Comparison of ENCODE assay signal across 8 mouse cellular contexts in the genomic region with DNA sequence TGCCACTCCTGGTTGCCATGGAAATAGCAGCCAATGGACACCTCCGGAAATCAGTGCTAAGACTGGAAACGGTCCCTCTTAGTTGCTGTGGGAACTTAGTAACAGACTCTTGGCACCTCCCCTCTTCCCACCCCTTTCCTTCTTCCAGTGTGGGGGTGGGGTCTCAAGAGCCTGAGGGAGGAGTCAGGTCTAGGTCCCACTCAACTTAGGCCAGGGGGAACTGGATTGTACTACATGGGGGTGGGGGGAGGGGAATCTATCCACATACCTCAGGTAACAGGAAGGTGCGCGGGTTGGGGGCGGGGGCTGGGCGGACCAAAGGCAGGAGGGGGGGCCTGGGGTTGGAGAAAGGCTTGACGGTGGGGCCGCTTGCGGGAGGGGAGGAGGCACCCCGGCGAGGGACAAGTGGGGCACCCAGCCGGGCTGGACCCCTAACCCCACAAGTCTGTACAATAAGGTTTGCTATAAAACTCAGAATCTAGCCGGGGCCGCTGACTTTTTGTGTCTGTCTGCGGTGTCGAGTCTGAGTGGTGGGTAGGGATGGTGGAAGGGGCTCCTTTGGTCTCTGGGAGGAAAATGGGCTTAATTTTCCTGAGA. TPM values are rescaled to one million over a fixed set of nuclear protein-coding genes. Genes with fewer than 3 reads are reported as not detected.
DNase-seq lines count a peak whose midpoint lies in the region; ATAC-seq and TF ChIP-seq lines count a peak whose summit lies in the region.

No protein-coding gene starts in this region.

- ATAC-seq in forebrain, postnatal 0 days = peak; percentile 95
- ATAC-seq in lung, embryonic 14.5 days (ENCODE audit: insufficient read depth) = peak; percentile 89

- peaks cover 5 to 32% of the 10 kb centered on the region in 2 experiments; a peak in 3 of 4 replicates for H3K4me1 ChIP-seq in MEL (ENCODE audit: control insufficient read depth in 1 of 2, insufficient read depth in 2 of 2, low read length in 2 of 2)
- H3K4me1 ChIP-seq in forebrain, postnatal 0 days (ENCODE audit: insufficient read depth) = peaks cover 7% of the 10 kb centered on the region
- H3K4me1 ChIP-seq in lung, embryonic 14.5 days (ENCODE audit: insufficient read depth) = 0 out of 2 replicates have a peak, but pooled peaks cover 7% of the 10 kb centered on the region
- H3K4me1 ChIP-seq in olfactory bulb, adult 2 months (ENCODE audit: control insufficient read depth, insufficient read depth, low read length) = peaks cover 23% of the 10 kb centered on the region

- peaks cover 0 to 27% of the 10 kb centered on the region in 2 experiments; a peak in 2 of 4 replicates for H3K36me3 ChIP-seq in MEL (ENCODE audit: control insufficient read depth in 1 of 2, insufficient read depth in 2 of 2, low read length in 2 of 2)
- H3K36me3 ChIP-seq in forebrain, postnatal 0 days (ENCODE audit: insufficient read depth) = peaks cover 41% of the 10 kb centered on the region
- H3K36me3 ChIP-seq in lung, embryonic 14.5 days (ENCODE audit: insufficient read depth) = peaks cover 49% of the 10 kb centered on the region

- H3K27me3 ChIP-seq in MEL (ENCODE audit: control insufficient read depth in 1 of 2, insufficient read depth in 2 of 2, low read length in 2 of 2) = no peaks in the 10 kb centered on the region
- no peaks in the 10 kb centered on the region for H3K27me3 ChIP-seq in forebrain, postnatal 0 days (ENCODE audit: insufficient read depth, low read length)
- H3K27me3 ChIP-seq in lung, embryonic 14.5 days (ENCODE audit: insufficient read depth, low read length) = no peaks in the 10 kb centered on the region

- no peak for TF ChIP-seq POLR2A in MEL (IDR thresholded peaks at IDR 0.05; ENCODE audit: control insufficient read depth in 1 of 2, insufficient read depth in 1 of 2, low read depth in 1 of 2, low read length in 2 of 2, poor library complexity in 1 of 2)
- TF ChIP-seq POLR2A in olfactory bulb, adult 2 months (IDR thresholded peaks at IDR 0.05; ENCODE audit: insufficient read depth, low read depth, low read length) = no peak

- no peak for TF ChIP-seq RAD21 in MEL (IDR thresholded peaks at IDR 0.05; ENCODE audit: low read depth, low read length)

- peak overlapping the region; percentile 93 for H3K27ac ChIP-seq in MEL (ENCODE audit: control insufficient read depth, low read depth, low read length)
- peak overlapping the region; percentile 85 for H3K27ac ChIP-seq in forebrain, postnatal 0 days (ENCODE audit: low read depth, low read length)
- H3K27ac ChIP-seq in layer of hippocampus, adult 2 months = peak overlapping the region; percentile 93
- H3K27ac ChIP-seq in lung, embryonic 14.5 days (ENCODE audit: low read depth) = peak overlapping the region; percentile 95
- peak overlapping the region; percentile 92 for H3K27ac ChIP-seq in olfactory bulb, adult 2 months (ENCODE audit: insufficient read depth, low read depth, low read length)

- TF ChIP-seq EP300 in MEL (IDR thresholded peaks at IDR 0.05; ENCODE audit: low read depth in 1 of 2, low read length in 2 of 2) = peak in 1 of 2 experiments; percentile 33; a peak in 1 of 4 replicates

- H3K9ac ChIP-seq in MEL (ENCODE audit: control insufficient read depth, low read depth, low read length, poor library complexity, severe bottlenecking) = peak overlapping the region; percentile 98
- H3K9ac ChIP-seq in forebrain, postnatal 0 days = peak overlapping the region; percentile 62
- peak overlapping the region; percentile 89 for H3K9ac ChIP-seq in lung, embryonic 14.5 days

- WGBS in forebrain, postnatal 0 days = 2% methylated on average over 15 of the region's 16 CpGs
- WGBS in lung, embryonic 14.5 days = under 1% methylated on average over 16 of the region's 16 CpGs
- WGBS in olfactory bulb, adult 2 months = 2% methylated on average over 16 of the region's 16 CpGs

- H3K79me2 ChIP-seq in MEL (ENCODE audit: control insufficient read depth, insufficient read depth, low read length, poor library complexity) = peaks cover 24% of the 10 kb centered on the region

- H3K4me3 ChIP-seq in MEL (ENCODE audit: control insufficient read depth in 1 of 2, insufficient read depth in 1 of 2, low read depth in 2 of 2, low read length in 2 of 2) = peak overlapping the region; percentile 82 to 93
- peak overlapping the region; percentile 47 for H3K4me3 ChIP-seq in forebrain, postnatal 0 days (ENCODE audit: low read depth, low read length)
- H3K4me3 ChIP-seq in layer of hippocampus, adult 2 months = peak overlapping the region; percentile 92
- peak overlapping the region; percentile 80 for H3K4me3 ChIP-seq in lung, embryonic 14.5 days (ENCODE audit: low read depth, low read length)
- peak overlapping the region; percentile 64 for H3K4me3 ChIP-seq in olfactory bulb, adult 2 months (ENCODE audit: insufficient read depth, low read depth, low read length)

- peak overlapping the region; percentile 69 for H3K4me2 ChIP-seq in forebrain, postnatal 0 days (ENCODE audit: low read depth)
- H3K4me2 ChIP-seq in lung, embryonic 14.5 days = peak overlapping the region; percentile 89

- no peak for TF ChIP-seq CTCF in MEL (IDR thresholded peaks at IDR 0.05 in 2 of 3, conservative IDR thresholded peaks at IDR 0.05 in 1 of 3; ENCODE audit: control insufficient read depth in 1 of 3, insufficient read depth in 1 of 3, low read depth in 2 of 3, low read length in 3 of 3, poor library complexity in 1 of 3, severe bottlenecking in 1 of 3)
- TF ChIP-seq CTCF in forebrain, postnatal 0 days (IDR thresholded peaks at IDR 0.05; ENCODE audit: low read depth) = no peak
- no peak for TF ChIP-seq CTCF in layer of hippocampus, adult 2 months (conservative IDR thresholded peaks at IDR 0.05)
- TF ChIP-seq CTCF in lung, embryonic 14.5 days (IDR thresholded peaks at IDR 0.05; ENCODE audit: low read depth) = no peak
- no peak for TF ChIP-seq CTCF in olfactory bulb, adult 2 months (IDR thresholded peaks at IDR 0.05; ENCODE audit: insufficient read depth, low read depth, low read length)

- DNase-seq in MEL (ENCODE audit: low read depth, low spot score) = peak; percentile 98
- peak; percentile 86 for DNase-seq in cerebellum, adult 11 months
- peak; percentile 96 for DNase-seq in forebrain, postnatal 0 days
- peak; percentile 96 for DNase-seq in heart, postnatal 4 days
- DNase-seq in layer of hippocampus, adult 2 months (ENCODE audit: low spot score in 2 of 2) = peak; percentile 95 to 99
- peak; percentile 98 for DNase-seq in lung, embryonic 14.5 days
- DNase-seq in thymus, postnatal 10 days (ENCODE audit: low spot score in 2 of 2) = peak; percentile 27 to 40

- no peaks in the 10 kb centered on the region for H3K9me3 ChIP-seq in MEL (replicated peaks; ENCODE audit: insufficient read depth, low read length)
- no peaks in the 10 kb centered on the region for H3K9me3 ChIP-seq in forebrain, postnatal 0 days (ENCODE audit: low read length)
- no peaks in the 10 kb centered on the region for H3K9me3 ChIP-seq in lung, embryonic 14.5 days (ENCODE audit: low read depth, low read length)

RNA-seq across cellular contexts. Expression of a gene that starts 0.5 kb away (rescaled TPM):
- total RNA-seq in MEL (2012; rRNA removed) = 31.4 and 37.5 TPM in 2 replicates
- 10 to 100 TPM in 1 of 2 experiments, not detected in 1; 47.2 TPM for polyA plus RNA-seq in MEL (2012; ENCODE audit: insufficient read depth in 1 of 2, insufficient read length in 2 of 2, low read depth in 1 of 2, low replicate concordance in 2 of 2, missing spikeins in 1 of 2)
- 19.0 and 19.4 TPM in 2 replicates for total RNA-seq in forebrain, postnatal 0 days (2014; rRNA removed)
- polyA plus RNA-seq in forebrain, postnatal 0 days (2015; fragmentation: Nextera tagmentation; extraction: Ambion mirVana) = 9.6 and 13.4 TPM in 2 replicates
- 10 to 100 TPM; 14.7 to 14.8 TPM for total RNA-seq in heart, postnatal 4 days (2021)
- total RNA-seq in layer of hippocampus, adult 2 months (2021) = 10 to 100 TPM; 30.1 to 31.5 TPM
- 19.2 and 21.8 TPM in 2 replicates for polyA plus RNA-seq in lung, embryonic 14.5 days (2014; fragmentation: Nextera tagmentation; extraction: Ambion mirVana)
- polyA plus RNA-seq in olfactory bulb, adult 2 months (2012; ENCODE audit: insufficient read depth, insufficient read length, low replicate concordance, missing spikeins) = not detected in 2 replicates

RNA-seq across cellular contexts. Expression of a gene that starts 7.4 kb away (rescaled TPM):
- 9.2 and 10.3 TPM in 2 replicates for total RNA-seq in MEL (2012; rRNA removed)
- polyA plus RNA-seq in MEL (2012; ENCODE audit: insufficient read depth in 1 of 2, insufficient read length in 2 of 2, low read depth in 1 of 2, low replicate concordance in 2 of 2, missing spikeins in 1 of 2) = 10 to 100 TPM in 1 of 2 experiments, not detected in 1; 55.9 TPM
- total RNA-seq in forebrain, postnatal 0 days (2014; rRNA removed) = 18.2 and 20.7 TPM in 2 replicates
- polyA plus RNA-seq in forebrain, postnatal 0 days (2015; fragmentation: Nextera tagmentation; extraction: Ambion mirVana) = 13.2 and 13.7 TPM in 2 replicates
- 10 to 100 TPM; 30.8 to 32.0 TPM for total RNA-seq in heart, postnatal 4 days (2021)
- total RNA-seq in layer of hippocampus, adult 2 months (2021) = 10 to 100 TPM; 44.5 to 49.4 TPM
- 27.2 and 30.1 TPM in 2 replicates for polyA plus RNA-seq in lung, embryonic 14.5 days (2014; fragmentation: Nextera tagmentation; extraction: Ambion mirVana)
- 526 TPM in 1 of 2 replicates, not detected in the other for polyA plus RNA-seq in olfactory bulb, adult 2 months (2012; ENCODE audit: insufficient read depth, insufficient read length, low replicate concordance, missing spikeins)

RNA-seq across cellular contexts. Expression of a gene that starts 16.3 kb away (rescaled TPM):
- 0.73 and 0.88 TPM in 2 replicates for total RNA-seq in MEL (2012; rRNA removed)
- 1 to 10 TPM in 1 of 2 experiments, not detected in 1; 1.3 TPM for polyA plus RNA-seq in MEL (2012; ENCODE audit: insufficient read depth in 1 of 2, insufficient read length in 2 of 2, low read depth in 1 of 2, low replicate concordance in 2 of 2, missing spikeins in 1 of 2)
- 0.05 TPM in 1 of 2 replicates, not detected in the other for total RNA-seq in forebrain, postnatal 0 days (2014; rRNA removed)
- not detected in 2 replicates for polyA plus RNA-seq in forebrain, postnatal 0 days (2015; fragmentation: Nextera tagmentation; extraction: Ambion mirVana)
- 1 to 10 TPM; 3.0 to 3.2 TPM for total RNA-seq in heart, postnatal 4 days (2021)
- total RNA-seq in layer of hippocampus, adult 2 months (2021) = 1 to 10 TPM; 1.4 to 3.3 TPM
- polyA plus RNA-seq in lung, embryonic 14.5 days (2014; fragmentation: Nextera tagmentation; extraction: Ambion mirVana) = 0.43 TPM in 1 of 2 replicates, not detected in the other
- polyA plus RNA-seq in olfactory bulb, adult 2 months (2012; ENCODE audit: insufficient read depth, insufficient read length, low replicate concordance, missing spikeins) = not detected in 2 replicates

RNA-seq across cellular contexts. Expression of a gene that starts 24.8 kb away (rescaled TPM):
- 37.7 and 46.7 TPM in 2 replicates for total RNA-seq in MEL (2012; rRNA removed)
- 10 to 100 TPM in 1 of 2 experiments, not detected in 1; 58.3 TPM for polyA plus RNA-seq in MEL (2012; ENCODE audit: insufficient read depth in 1 of 2, insufficient read length in 2 of 2, low read depth in 1 of 2, low replicate concordance in 2 of 2, missing spikeins in 1 of 2)
- 162 and 178 TPM in 2 replicates for total RNA-seq in forebrain, postnatal 0 days (2014; rRNA removed)
- 6.9 and 7.9 TPM in 2 replicates for polyA plus RNA-seq in forebrain, postnatal 0 days (2015; fragmentation: Nextera tagmentation; extraction: Ambion mirVana)
- 1 to 10 TPM; 6.0 TPM for total RNA-seq in heart, postnatal 4 days (2021)
- 10 to 100 TPM; 53.8 to 59.7 TPM for total RNA-seq in layer of hippocampus, adult 2 months (2021)
- polyA plus RNA-seq in lung, embryonic 14.5 days (2014; fragmentation: Nextera tagmentation; extraction: Ambion mirVana) = 5.3 and 5.6 TPM in 2 replicates
- not detected in 2 replicates for polyA plus RNA-seq in olfactory bulb, adult 2 months (2012; ENCODE audit: insufficient read depth, insufficient read length, low replicate concordance, missing spikeins)

RNA-seq across cellular contexts. Expression of a gene that starts 31.3 kb away (rescaled TPM):
- 0.59 and 1.4 TPM in 2 replicates for total RNA-seq in MEL (2012; rRNA removed)
- under 1 TPM in 1 of 2 experiments, not detected in 1; 0.75 TPM for polyA plus RNA-seq in MEL (2012; ENCODE audit: insufficient read depth in 1 of 2, insufficient read length in 2 of 2, low read depth in 1 of 2, low replicate concordance in 2 of 2, missing spikeins in 1 of 2)
- 7.1 and 8.4 TPM in 2 replicates for total RNA-seq in forebrain, postnatal 0 days (2014; rRNA removed)
- 8.4 and 8.7 TPM in 2 replicates for polyA plus RNA-seq in forebrain, postnatal 0 days (2015; fragmentation: Nextera tagmentation; extraction: Ambion mirVana)
- total RNA-seq in heart, postnatal 4 days (2021) = 10 to 100 TPM in 1 of 2 experiments, 1 to 10 TPM in 1; 9.6 to 10.3 TPM
- total RNA-seq in layer of hippocampus, adult 2 months (2021) = 1 to 10 TPM; 7.0 to 8.8 TPM
- polyA plus RNA-seq in lung, embryonic 14.5 days (2014; fragmentation: Nextera tagmentation; extraction: Ambion mirVana) = 13.6 and 18.3 TPM in 2 replicates
- polyA plus RNA-seq in olfactory bulb, adult 2 months (2012; ENCODE audit: insufficient read depth, insufficient read length, low replicate concordance, missing spikeins) = not detected in 2 replicates

Comparison
In these comparisons a context has a peak if more than half of its experiments do, and no peak if none do; other contexts are left out.
1. Peak in every context shown above with its lines: DNase-seq, ATAC-seq, H3K4me3 ChIP-seq and H3K27ac ChIP-seq.
2. DNase-seq: peak in every context shown above with its lines; median percentile 98 in MEL; 98 in lung, embryonic 14.5 days; 97 in layer of hippocampus, adult 2 months; 96 in forebrain, postnatal 0 days; 96 in heart, postnatal 4 days; 86 in cerebellum, adult 11 months; 34 in thymus, postnatal 10 days.